17 mouse cellular contexts compared by ENCODE assay signal in the genomic region with DNA sequence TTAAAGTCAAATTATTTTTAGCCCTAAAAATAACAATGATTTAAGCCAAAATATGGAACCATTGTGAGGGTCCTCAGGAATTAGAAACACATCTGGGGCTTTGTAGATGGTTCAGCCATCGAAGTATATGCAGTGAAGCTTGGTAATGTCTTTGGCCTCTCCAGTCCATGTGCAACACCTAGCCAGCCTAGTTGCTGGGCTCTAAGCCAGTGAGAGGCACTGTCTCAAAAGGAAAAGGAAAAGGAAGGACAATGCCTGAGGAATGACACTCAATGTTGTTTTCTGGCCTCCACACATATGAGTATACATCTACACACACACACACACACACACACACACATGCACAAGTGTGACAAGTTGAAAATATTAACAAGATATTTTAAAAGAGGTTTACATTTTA.
"Had no signal": no experiment of that assay in that cellular context is flagged by ENCODE, and none has a peak within 500 bp of the region (broad histone marks: within the 10 kb centered on the region; RNA-seq: fewer than 3 reads in every experiment).

No protein-coding gene starts in this region.

- DNase-seq: kidney, adult 9 months; retina, postnatal 1 day; right cerebral cortex, postnatal 4 days; spleen, adult 18-20 months; thymus, adult 18-20 months; thymus, postnatal 14 days had no signal

- H3K27ac ChIP-seq: intestine, embryonic 15.5 days; layer of hippocampus, adult 2 months; limb, embryonic 10.5 days; liver, embryonic 15.5 days; lung, embryonic 15.5 days; macrophage; midbrain, embryonic 15.5 days; neural tube, embryonic 13.5 days had no signal

- ATAC-seq: intestine, embryonic 15.5 days; midbrain, embryonic 15.5 days had no signal

- H3K9me3 ChIP-seq: intestine, embryonic 15.5 days; limb, embryonic 10.5 days; liver, embryonic 15.5 days; lung, embryonic 15.5 days; megakaryocyte, embryonic 14.5 days; midbrain, embryonic 15.5 days; neural tube, embryonic 13.5 days had no signal

- H3K4me2 ChIP-seq: intestine, embryonic 15.5 days; liver, embryonic 11.5 days; liver, embryonic 15.5 days; lung, embryonic 15.5 days; midbrain, embryonic 11.5 days; midbrain, embryonic 15.5 days; neural tube, embryonic 13.5 days had no signal

- H3K9ac ChIP-seq: intestine, embryonic 15.5 days; liver, embryonic 15.5 days; lung, embryonic 15.5 days; midbrain, embryonic 15.5 days; neural tube, embryonic 13.5 days had no signal

- H3K36me3 ChIP-seq: intestine, embryonic 15.5 days; limb, embryonic 10.5 days; liver, embryonic 15.5 days; lung, embryonic 15.5 days; midbrain, embryonic 15.5 days; neural tube, embryonic 13.5 days had no signal

- H3K4me3 ChIP-seq: intestine, embryonic 15.5 days; layer of hippocampus, adult 2 months; limb, embryonic 10.5 days; liver, embryonic 15.5 days; lung, embryonic 15.5 days; megakaryocyte, embryonic 14.5 days; midbrain, embryonic 15.5 days; neural tube, embryonic 13.5 days had no signal

- H3K27me3 ChIP-seq: intestine, embryonic 15.5 days; liver, embryonic 15.5 days; lung, embryonic 15.5 days; megakaryocyte, embryonic 14.5 days; midbrain, embryonic 15.5 days; neural tube, embryonic 13.5 days had no signal

- H3K4me1 ChIP-seq: intestine, embryonic 15.5 days; limb, embryonic 10.5 days; liver, embryonic 15.5 days; lung, embryonic 15.5 days; midbrain, embryonic 15.5 days; neural tube, embryonic 13.5 days had no signal
